ENCODE assay signal across 17 mouse cellular contexts in genomic region chr1:23884087-23884668, GRCm38 (mm10). TPM values are rescaled to one million over a fixed set of nuclear protein-coding genes. Genes with fewer than 3 reads are reported as not detected.
DNase-seq lines count a peak whose midpoint lies in the region; ATAC-seq lines count a peak whose summit lies in the region.
"Had no signal": no experiment of that assay in that cellular context is flagged by ENCODE, and none has a peak within 500 bp of the region (broad histone marks: within the 10 kb centered on the region; RNA-seq: fewer than 3 reads in every experiment).

No protein-coding gene starts in this region.

- no peaks in the 10 kb centered on the region for H3K27me3 ChIP-seq in forebrain, embryonic 13.5 days
- no peaks in the 10 kb centered on the region for H3K27me3 ChIP-seq in forebrain, embryonic 12.5 days
- no peaks in the 10 kb centered on the region for H3K27me3 ChIP-seq in liver, embryonic 11.5 days (replicated peaks; ENCODE audit: control insufficient read depth, insufficient read depth, low read length)
- no peaks in the 10 kb centered on the region for H3K27me3 ChIP-seq in hindbrain, embryonic 16.5 days (replicated peaks; ENCODE audit: control insufficient read depth, insufficient read depth, low read length)
- H3K27me3 ChIP-seq: liver, embryonic 15.5 days; stomach, embryonic 15.5 days had no signal

- no peak overlapping the region; the same call in 1 of the 2 replicates for H3K27ac ChIP-seq in forebrain, embryonic 13.5 days
- no peak overlapping the region for H3K27ac ChIP-seq in forebrain, embryonic 12.5 days
- no peak overlapping the region for H3K27ac ChIP-seq in liver, embryonic 11.5 days (ENCODE audit: low read depth, low read length)
- H3K27ac ChIP-seq in hindbrain, embryonic 16.5 days (ENCODE audit: low read depth, low read length), result no peak overlapping the region
- H3K27ac ChIP-seq: embryonic facial prominence, embryonic 10.5 days; liver, embryonic 15.5 days; stomach, embryonic 15.5 days had no signal

- WGBS in forebrain, embryonic 13.5 days, result 84% methylated on average over 2 of the region's 2 CpGs
- 95% methylated on average over 2 of the region's 2 CpGs for WGBS in forebrain, embryonic 12.5 days
- WGBS in liver, embryonic 11.5 days, result 81% methylated on average over 2 of the region's 2 CpGs
- 86% methylated on average over 2 of the region's 2 CpGs for WGBS in hindbrain, embryonic 16.5 days

- H3K9me3 ChIP-seq in forebrain, embryonic 13.5 days (replicated peaks), result no peaks in the 10 kb centered on the region
- H3K9me3 ChIP-seq in forebrain, embryonic 12.5 days, result no peaks in the 10 kb centered on the region
- no peaks in the 10 kb centered on the region for H3K9me3 ChIP-seq in liver, embryonic 11.5 days (ENCODE audit: control insufficient read depth, low read length)
- no peaks in the 10 kb centered on the region for H3K9me3 ChIP-seq in hindbrain, embryonic 16.5 days (ENCODE audit: control insufficient read depth, low read length)
- H3K9me3 ChIP-seq: embryonic facial prominence, embryonic 10.5 days; liver, embryonic 15.5 days; stomach, embryonic 15.5 days had no signal

- no peak overlapping the region for H3K4me3 ChIP-seq in forebrain, embryonic 13.5 days
- H3K4me3 ChIP-seq in forebrain, embryonic 12.5 days (replicated peaks), result no peak overlapping the region
- no peak overlapping the region for H3K4me3 ChIP-seq in liver, embryonic 11.5 days (ENCODE audit: low read depth, low read length)
- H3K4me3 ChIP-seq in hindbrain, embryonic 16.5 days (ENCODE audit: low read length), result no peak overlapping the region
- H3K4me3 ChIP-seq: embryonic facial prominence, embryonic 10.5 days; liver, embryonic 15.5 days; stomach, embryonic 15.5 days had no signal

- H3K4me1 ChIP-seq in forebrain, embryonic 13.5 days, result peaks cover 10% of the 10 kb centered on the region
- no peaks in the 10 kb centered on the region for H3K4me1 ChIP-seq in forebrain, embryonic 12.5 days
- no peaks in the 10 kb centered on the region; the same call in 1 of the 2 replicates for H3K4me1 ChIP-seq in liver, embryonic 11.5 days (replicated peaks; ENCODE audit: control insufficient read depth, insufficient read depth, low read length)
- no peaks in the 10 kb centered on the region for H3K4me1 ChIP-seq in hindbrain, embryonic 16.5 days (ENCODE audit: control insufficient read depth, insufficient read depth, low read depth, low read length)
- H3K4me1 ChIP-seq: embryonic facial prominence, embryonic 10.5 days; stomach, embryonic 15.5 days had no signal

- no peak overlapping the region for H3K4me2 ChIP-seq in forebrain, embryonic 13.5 days
- H3K4me2 ChIP-seq in forebrain, embryonic 12.5 days, result no peak overlapping the region
- no peak overlapping the region for H3K4me2 ChIP-seq in liver, embryonic 11.5 days
- no peak overlapping the region for H3K4me2 ChIP-seq in hindbrain, embryonic 16.5 days (ENCODE audit: low read length)
- H3K4me2 ChIP-seq: liver, embryonic 15.5 days; stomach, embryonic 15.5 days had no signal

- DNase-seq in liver, embryonic 11.5 days (ENCODE audit: low spot score), result no peak
- DNase-seq in liver, result no peak
- peak; percentile 16 for DNase-seq in brain, embryonic 18.5 days (ENCODE audit: low read depth, low spot score)
- DNase-seq: adrenal gland, postnatal 36 days; B cell, adult 2 months; gastrocnemius, postnatal 25 days; kidney, adult 11 months; kidney, postnatal 14 days; thymus, adult 18-20 months; thymus, postnatal 4 days had no signal

- H3K36me3 ChIP-seq in forebrain, embryonic 13.5 days (ENCODE audit: poor library complexity, severe bottlenecking), result no peaks in the 10 kb centered on the region
- no peaks in the 10 kb centered on the region for H3K36me3 ChIP-seq in forebrain, embryonic 12.5 days (replicated peaks)
- H3K36me3 ChIP-seq in liver, embryonic 11.5 days (ENCODE audit: control insufficient read depth, insufficient read depth, low read length), result no peaks in the 10 kb centered on the region
- no peaks in the 10 kb centered on the region for H3K36me3 ChIP-seq in hindbrain, embryonic 16.5 days (ENCODE audit: control insufficient read depth, insufficient read depth, low read length)
- H3K36me3 ChIP-seq: embryonic facial prominence, embryonic 10.5 days; liver, embryonic 15.5 days; stomach, embryonic 15.5 days had no signal

- ATAC-seq in forebrain, embryonic 13.5 days, result peak; percentile 82
- no peak for ATAC-seq in forebrain, embryonic 12.5 days (ENCODE audit: low FRiP score)
- ATAC-seq in liver, embryonic 11.5 days (replicated peaks; ENCODE audit: low FRiP score), result peak; percentile 49; the same call in 1 of the 2 replicates
- ATAC-seq in megakaryocyte-erythroid progenitor cell, adult 5-6 weeks (replicated peaks; ENCODE audit: low FRiP score, low TSS enrichment, poor library complexity, severe bottlenecking), result peak; percentile 63
- ATAC-seq in hindbrain, embryonic 16.5 days, result no peak

- no peak overlapping the region for H3K9ac ChIP-seq in forebrain, embryonic 13.5 days
- no peak overlapping the region for H3K9ac ChIP-seq in forebrain, embryonic 12.5 days
- H3K9ac ChIP-seq in liver, embryonic 11.5 days (ENCODE audit: low read depth, low read length), result no peak overlapping the region
- H3K9ac ChIP-seq in hindbrain, embryonic 16.5 days (ENCODE audit: low read depth, low read length), result no peak overlapping the region
- H3K9ac ChIP-seq: liver, embryonic 15.5 days; stomach, embryonic 15.5 days had no signal

RNA-seq across cellular contexts. Expression of gene Smap1, which starts 37.9 kb away (rescaled TPM):
- polyA plus RNA-seq in forebrain, embryonic 13.5 days (2015; fragmentation: Nextera tagmentation; extraction: Ambion mirVana), result 36.4 and 45.0 TPM in 2 replicates
- polyA plus RNA-seq in forebrain, embryonic 12.5 days (2016; fragmentation: Nextera tagmentation; extraction: Ambion mirVana), result 56.5 and 60.9 TPM in 2 replicates
- polyA plus RNA-seq in liver, embryonic 11.5 days (2014; fragmentation: Nextera tagmentation; extraction: Ambion mirVana), result 46.7 and 48.4 TPM in 2 replicates
- total RNA-seq in megakaryocyte-erythroid progenitor cell, adult 5-6 weeks (2014; fragmentation: Nextera tagmentation), result 87.1 and 94.7 TPM in 2 replicates
- total RNA-seq in megakaryocyte-erythroid progenitor cell, adult 5-6 weeks (2017), result 46.3 and 52.1 TPM in 2 replicates
- 41.0 and 79.5 TPM in 2 replicates for polyA plus RNA-seq in hindbrain, embryonic 16.5 days (2015; fragmentation: Nextera tagmentation; extraction: Ambion mirVana)

Comparison
In these comparisons a context has a peak if more than half of its experiments do, and no peak if none do; other contexts are left out.
1. ATAC-seq: peak in forebrain, embryonic 13.5 days (single experiment), liver, embryonic 11.5 days (single experiment) and megakaryocyte-erythroid progenitor cell, adult 5-6 weeks (single experiment); none in forebrain, embryonic 12.5 days (single experiment) and hindbrain, embryonic 16.5 days (single experiment).